Mouse (Mus musculus): ENCODE data around the gene Prpf3. TPM values are rescaled to one million over a fixed set of nuclear protein-coding genes. Genes with fewer than 3 reads are reported as not detected.

Gene Prpf3
- polyA plus RNA-seq, 1 experiment from 2014 or later = 14.9 TPM

GRCm38 (mm10) chr3:95867408-95867807, 11.7 kb upstream of the Prpf3 start:
- Histone ChIP-seq H3K27me3 (replicated peaks; ENCODE audit: control insufficient read depth, insufficient read depth, low read length) (no peaks in the 10 kb centered on the region), H3K4me3 (ENCODE audit: low read depth, low read length) (no peak overlapping the region), H3K27ac (ENCODE audit: low read depth, low read length) (no peak overlapping the region), H3K36me3 (ENCODE audit: control insufficient read depth, insufficient read depth) (peaks cover 38% of the 10 kb centered on the region), H3K4me1 (replicated peaks; ENCODE audit: control insufficient read depth, insufficient read depth, low read length) (0 out of 2 replicates have a peak, but pooled peaks cover 2% of the 10 kb centered on the region), H3K9ac (ENCODE audit: low read depth, low read length) (no peak overlapping the region), H3K4me2 (replicated peaks; ENCODE audit: low read depth) (no peak overlapping the region), H3K9me3 (ENCODE audit: control insufficient read depth) (no peaks in the 10 kb centered on the region)
- 88% methylated on average over 2 of the region's 2 CpGs for WGBS
- ATAC-seq = no peak
- no peak for TF ChIP-seq CTCF (IDR thresholded peaks at IDR 0.05; ENCODE audit: low read depth)

- TF ChIP-seq CTCF (IDR thresholded peaks at IDR 0.05; ENCODE audit: low read depth) = no peak
- 57% methylated on average over 5 of the region's 5 CpGs for WGBS
- Histone ChIP-seq H3K27me3 (replicated peaks; ENCODE audit: control insufficient read depth, insufficient read depth, low read length) (no peaks in the 10 kb centered on the region), H3K9ac (ENCODE audit: low read depth, low read length) (no peak overlapping the region), H3K4me2 (replicated peaks; ENCODE audit: low read depth) (no peak overlapping the region), H3K4me3 (ENCODE audit: low read depth, low read length) (no peak overlapping the region), H3K4me1 (replicated peaks; ENCODE audit: control insufficient read depth, insufficient read depth, low read length) (no peaks in the 10 kb centered on the region), H3K9me3 (ENCODE audit: control insufficient read depth) (no peaks in the 10 kb centered on the region), H3K27ac (ENCODE audit: low read depth, low read length) (no peak overlapping the region), H3K36me3 (ENCODE audit: control insufficient read depth, insufficient read depth) (peaks cover 38% of the 10 kb centered on the region)
- ATAC-seq = no peak
These were observed 10.4 kb upstream of the Prpf3 start for GRCm38 (mm10) chr3:95866071-95866470.

GRCm38 (mm10) chr3:95865571-95865970, 9.9 kb upstream of the Prpf3 start:
- Histone ChIP-seq H3K4me3 (ENCODE audit: low read depth, low read length) (no peak overlapping the region), H3K27ac (ENCODE audit: low read depth, low read length) (no peak overlapping the region), H3K9ac (ENCODE audit: low read depth, low read length) (no peak overlapping the region), H3K4me1 (replicated peaks; ENCODE audit: control insufficient read depth, insufficient read depth, low read length) (no peaks in the 10 kb centered on the region), H3K4me2 (replicated peaks; ENCODE audit: low read depth) (no peak overlapping the region), H3K27me3 (replicated peaks; ENCODE audit: control insufficient read depth, insufficient read depth, low read length) (no peaks in the 10 kb centered on the region), H3K9me3 (ENCODE audit: control insufficient read depth) (no peaks in the 10 kb centered on the region), H3K36me3 (ENCODE audit: control insufficient read depth, insufficient read depth) (peaks cover 38% of the 10 kb centered on the region)
- WGBS = 90% methylated on average over 20 of the region's 20 CpGs
- no peak for ATAC-seq
- no peak for TF ChIP-seq CTCF (IDR thresholded peaks at IDR 0.05; ENCODE audit: low read depth)

- no peak overlapping the region; the same call in 1 of the 2 replicates for H3K27ac ChIP-seq (ENCODE audit: low read depth, low read length)
- no peaks in the 10 kb centered on the region for H3K9me3 ChIP-seq (ENCODE audit: control insufficient read depth)
- no peaks in the 10 kb centered on the region for H3K27me3 ChIP-seq (replicated peaks; ENCODE audit: control insufficient read depth, insufficient read depth, low read length)
- peaks cover 35% of the 10 kb centered on the region for H3K36me3 ChIP-seq (ENCODE audit: control insufficient read depth, insufficient read depth)
- no peak for TF ChIP-seq CTCF (IDR thresholded peaks at IDR 0.05; ENCODE audit: low read depth)
- H3K4me1 ChIP-seq (replicated peaks; ENCODE audit: control insufficient read depth, insufficient read depth, low read length) = no peaks in the 10 kb centered on the region
- WGBS = 71% methylated on average over 5 of the region's 5 CpGs
- no peak overlapping the region for H3K4me3 ChIP-seq (ENCODE audit: low read depth, low read length)
- no peak overlapping the region for H3K9ac ChIP-seq (ENCODE audit: low read depth, low read length)
- no peak overlapping the region for H3K4me2 ChIP-seq (replicated peaks; ENCODE audit: low read depth)
- no peak for ATAC-seq
These were observed 9.4 kb upstream of the Prpf3 start for GRCm38 (mm10) chr3:95865050-95865449.

GRCm38 (mm10) chr3:95863578-95863977, 7.9 kb upstream of the Prpf3 start:
- no peak for TF ChIP-seq CTCF (IDR thresholded peaks at IDR 0.05; ENCODE audit: low read depth)
- no peak overlapping the region for H3K4me3 ChIP-seq (ENCODE audit: low read depth, low read length)
- no peak for ATAC-seq
- H3K4me2 ChIP-seq (replicated peaks; ENCODE audit: low read depth) = no peak overlapping the region
- no peaks in the 10 kb centered on the region for H3K9me3 ChIP-seq (ENCODE audit: control insufficient read depth)
- H3K9ac ChIP-seq (ENCODE audit: low read depth, low read length) = no peak overlapping the region
- H3K36me3 ChIP-seq (ENCODE audit: control insufficient read depth, insufficient read depth) = peaks cover 26% of the 10 kb centered on the region
- WGBS = 67% methylated on average over 7 of the region's 7 CpGs
- H3K27me3 ChIP-seq (replicated peaks; ENCODE audit: control insufficient read depth, insufficient read depth, low read length) = no peaks in the 10 kb centered on the region
- no peak overlapping the region for H3K27ac ChIP-seq (ENCODE audit: low read depth, low read length)
- H3K4me1 ChIP-seq (replicated peaks; ENCODE audit: control insufficient read depth, insufficient read depth, low read length) = no peaks in the 10 kb centered on the region

GRCm38 (mm10) chr3:95861796-95862195, 6.1 kb upstream of the Prpf3 start:
- Histone ChIP-seq H3K27ac (ENCODE audit: low read depth, low read length) (no peak overlapping the region), H3K36me3 (ENCODE audit: control insufficient read depth, insufficient read depth) (peaks cover 24% of the 10 kb centered on the region), H3K4me3 (ENCODE audit: low read depth, low read length) (no peak overlapping the region), H3K4me1 (replicated peaks; ENCODE audit: control insufficient read depth, insufficient read depth, low read length) (no peaks in the 10 kb centered on the region), H3K9ac (ENCODE audit: low read depth, low read length) (no peak overlapping the region), H3K9me3 (ENCODE audit: control insufficient read depth) (no peaks in the 10 kb centered on the region), H3K27me3 (replicated peaks; ENCODE audit: control insufficient read depth, insufficient read depth, low read length) (no peaks in the 10 kb centered on the region), H3K4me2 (replicated peaks; ENCODE audit: low read depth) (no peak overlapping the region)
- 29% methylated on average over 2 of the region's 2 CpGs for WGBS
- peak; percentile 92 for TF ChIP-seq CTCF (IDR thresholded peaks at IDR 0.05; ENCODE audit: low read depth)
- ATAC-seq = peak; percentile 60

- Histone ChIP-seq H3K36me3 (ENCODE audit: control insufficient read depth, insufficient read depth) (peaks cover 24% of the 10 kb centered on the region), H3K27me3 (replicated peaks; ENCODE audit: control insufficient read depth, insufficient read depth, low read length) (no peaks in the 10 kb centered on the region), H3K9ac (ENCODE audit: low read depth, low read length) (no peak overlapping the region), H3K4me1 (replicated peaks; ENCODE audit: control insufficient read depth, insufficient read depth, low read length) (no peaks in the 10 kb centered on the region), H3K9me3 (ENCODE audit: control insufficient read depth) (no peaks in the 10 kb centered on the region), H3K4me2 (replicated peaks; ENCODE audit: low read depth) (no peak overlapping the region), H3K27ac (ENCODE audit: low read depth, low read length) (no peak overlapping the region), H3K4me3 (ENCODE audit: low read depth, low read length) (no peak overlapping the region)
- ATAC-seq = no peak
- TF ChIP-seq CTCF (IDR thresholded peaks at IDR 0.05; ENCODE audit: low read depth) = peak; percentile 56
- WGBS = 82% methylated on average over 10 of the region's 10 CpGs
These were observed 5.5 kb upstream of the Prpf3 start for GRCm38 (mm10) chr3:95861216-95861615.

Data from intestine, postnatal 0 days (tissue).